Mouse (Mus musculus): ENCODE data around the gene Rapgef6.
A peak's percentile ranks its signal among the peaks of the same experiment; 100 is the strongest.

The Rapgef6 gene

DNA sequence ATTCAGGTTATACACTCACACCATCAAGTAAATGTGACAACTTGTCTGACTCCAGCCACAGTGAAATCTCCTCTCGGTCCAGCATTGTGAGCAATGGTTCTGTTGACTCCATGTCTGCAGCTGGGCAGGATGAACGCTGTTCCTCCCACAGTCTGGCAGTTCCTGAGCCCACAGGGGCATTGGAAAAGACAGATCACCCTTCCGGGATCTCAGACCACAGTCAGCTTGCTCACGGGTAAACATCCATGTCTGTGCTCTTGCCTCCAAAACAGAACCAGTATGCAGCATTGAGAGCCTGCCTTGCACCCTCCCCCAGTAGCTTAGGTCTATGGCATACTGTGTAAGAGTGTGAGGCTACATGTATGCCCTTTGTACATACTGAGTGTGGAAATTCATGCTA is 167.5 kb downstream of the Rapgef6 start:
- no peak for DNase-seq (ENCODE audit: extremely low spot score, low read depth, low spot score)

DNA sequence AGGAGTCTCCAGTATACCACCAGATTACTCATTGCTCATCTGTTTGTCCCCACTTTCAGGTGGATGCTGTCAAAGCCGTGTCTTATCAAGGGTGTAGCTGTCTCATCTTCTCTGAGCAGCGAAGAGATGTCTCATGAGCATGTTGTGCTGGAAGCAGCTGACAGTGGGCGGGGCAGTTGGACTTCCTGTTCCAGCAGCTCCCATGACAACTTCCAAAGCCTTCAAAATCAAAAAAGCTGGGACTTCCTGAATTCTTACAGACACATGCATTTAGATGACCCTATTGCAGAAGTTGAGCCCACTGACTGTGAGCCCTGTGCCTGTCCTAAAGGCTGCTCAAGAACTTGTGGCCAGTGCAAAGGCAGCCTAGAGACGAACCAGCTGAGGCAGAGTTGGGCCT is 168.5 kb downstream of the Rapgef6 start:
- no peak for DNase-seq (ENCODE audit: extremely low spot score, low read depth, low spot score)

DNA sequence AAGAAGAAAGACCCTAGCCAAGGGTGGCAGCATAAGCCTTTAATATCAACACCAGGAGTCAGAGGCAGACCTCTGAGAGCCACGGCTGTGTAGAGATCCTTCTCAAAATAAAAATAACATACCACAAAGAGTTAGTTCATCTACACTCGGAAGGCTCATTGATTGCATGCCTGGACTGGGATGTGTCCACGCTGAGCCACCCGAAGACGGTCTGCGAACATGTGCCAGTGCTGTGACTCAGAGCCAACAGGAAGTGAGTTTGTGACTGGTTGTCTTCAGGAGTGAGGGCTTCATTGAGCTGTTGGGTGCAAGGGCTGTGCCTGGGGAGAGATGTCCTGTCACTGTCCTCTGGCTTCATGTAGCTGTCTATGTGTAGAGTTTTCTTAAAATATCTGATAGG is 171.0 kb downstream of the Rapgef6 start:
- DNase-seq (ENCODE audit: extremely low spot score, low read depth, low spot score), result no peak

DNA sequence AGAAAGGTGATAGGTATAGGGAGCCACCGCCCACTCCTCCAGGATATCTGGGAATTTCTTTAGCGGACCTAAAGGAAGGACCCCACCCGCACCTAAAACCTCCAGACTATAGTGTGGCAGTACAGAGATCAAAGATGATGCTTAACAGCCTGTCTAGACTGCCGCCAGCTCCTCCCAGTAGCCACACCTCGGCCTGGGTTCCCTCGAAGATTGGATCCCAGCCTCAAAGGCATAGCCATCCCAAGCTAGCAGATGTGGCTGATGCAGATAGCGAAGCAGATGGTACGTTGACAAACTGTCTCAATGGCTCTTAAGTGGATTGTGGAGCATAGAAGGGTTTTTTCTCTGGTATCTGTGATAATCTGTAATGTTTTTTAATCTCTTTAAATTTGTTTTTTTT is 171.6 kb downstream of the Rapgef6 start:
- DNase-seq (ENCODE audit: extremely low spot score, low read depth, low spot score), result no peak

DNA sequence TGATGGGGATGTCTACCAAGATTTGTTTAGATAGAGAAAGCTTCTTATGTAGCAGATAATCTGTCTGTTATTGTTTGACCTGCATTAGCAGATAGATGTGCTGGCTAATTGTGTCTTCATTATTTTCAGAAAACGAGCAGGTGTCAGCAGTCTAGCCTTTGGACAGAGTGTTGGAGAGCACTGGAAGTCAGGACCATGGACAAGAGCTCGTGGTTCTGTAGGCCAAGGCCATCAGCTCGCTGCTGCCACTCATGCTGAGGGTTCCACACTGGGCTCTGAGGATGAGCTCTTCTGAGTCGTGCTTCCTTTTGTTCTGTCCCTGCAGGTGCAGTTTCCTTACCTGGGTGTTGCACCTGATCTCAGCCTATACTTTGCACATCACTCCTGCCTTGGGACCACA is 173.3 kb downstream of the Rapgef6 start:
- no peak for DNase-seq (ENCODE audit: extremely low spot score, low read depth, low spot score)

- DNase-seq (ENCODE audit: extremely low spot score, low read depth, low spot score), result no peak
Observed at GRCm38 (mm10) chr11:54697611-54698010, 175.0 kb downstream of the Rapgef6 start.

- no peak for DNase-seq (ENCODE audit: extremely low spot score, low read depth, low spot score)
Observed at GRCm38 (mm10) chr11:54698636-54699035, 176.0 kb downstream of the Rapgef6 start.

GRCm38 (mm10) chr11:54699972-54700371 is 177.3 kb downstream of the Rapgef6 start:
- no peak for DNase-seq (ENCODE audit: extremely low spot score, low read depth, low spot score)

DNA sequence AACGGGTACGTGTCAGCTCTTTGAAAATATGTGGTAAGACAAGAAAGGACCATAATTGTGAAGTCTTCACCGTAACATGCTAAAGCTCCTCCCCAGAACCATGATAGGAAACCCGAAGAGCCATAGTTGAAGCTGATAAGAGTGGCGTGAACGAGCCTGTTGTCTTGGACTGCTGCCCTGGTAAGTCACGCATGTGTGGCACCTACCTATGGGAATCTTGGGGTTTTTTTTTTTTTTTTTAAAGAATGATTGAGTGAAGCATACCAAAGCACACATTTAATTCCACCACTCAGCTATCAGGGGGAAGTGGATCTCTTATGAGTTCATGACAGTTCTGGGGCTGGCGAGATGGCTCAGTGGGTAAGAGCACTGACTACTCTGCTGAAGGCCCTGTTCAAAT is 179.2 kb downstream of the Rapgef6 start:
- no peak for DNase-seq (ENCODE audit: extremely low spot score, low read depth, low spot score)

DNA sequence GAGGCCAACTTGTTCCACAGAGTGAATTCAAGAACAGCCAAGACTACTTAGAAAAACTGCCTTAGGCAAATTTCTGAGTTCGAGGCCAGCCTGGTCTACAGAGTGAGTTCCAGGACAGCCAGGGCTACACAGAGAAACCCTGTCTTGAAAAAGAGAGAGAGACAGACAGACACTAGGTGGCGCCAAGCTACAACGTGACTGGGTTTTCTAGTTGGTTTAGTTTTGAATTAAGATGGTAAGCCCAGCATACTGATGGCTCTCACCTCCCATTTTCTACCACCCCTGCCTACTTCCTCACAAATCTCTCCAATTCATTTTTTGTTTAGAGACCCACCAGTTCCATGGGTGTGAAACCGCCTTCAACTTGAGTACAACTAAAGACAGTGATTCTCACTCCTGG is 180.7 kb downstream of the Rapgef6 start:
- DNase-seq (ENCODE audit: extremely low spot score, low read depth, low spot score), result peak; percentile 26

GRCm38 (mm10) chr11:54708153-54708552 is 185.5 kb downstream of the Rapgef6 start:
- no peak for DNase-seq (ENCODE audit: extremely low spot score, low read depth, low spot score)

DNA sequence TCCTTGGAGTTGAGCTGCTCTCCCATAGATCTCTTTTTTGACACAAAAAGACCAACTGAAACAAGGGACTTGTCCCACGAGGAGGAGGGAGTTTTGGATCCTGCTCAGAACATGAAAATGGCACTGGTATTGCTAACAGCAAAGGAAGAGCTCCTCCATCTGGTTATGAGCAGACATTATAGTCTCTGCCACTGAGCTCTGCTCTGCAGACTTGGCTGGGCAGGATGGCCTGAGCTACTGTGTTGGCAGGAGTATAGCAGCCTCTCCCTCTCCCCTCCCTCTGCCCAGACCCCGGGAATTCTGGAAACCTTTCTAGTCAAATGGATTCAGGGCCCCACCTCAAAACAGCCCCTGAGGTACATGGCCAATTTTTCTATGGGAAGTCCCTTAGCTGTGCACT is 187.0 kb downstream of the Rapgef6 start:
- no peak for DNase-seq (ENCODE audit: extremely low spot score, low read depth, low spot score)

- DNase-seq (ENCODE audit: extremely low spot score, low read depth, low spot score), result no peak
Observed at GRCm38 (mm10) chr11:54710512-54711293, 188.1 kb downstream of the Rapgef6 start.

- no peak for DNase-seq (ENCODE audit: extremely low spot score, low read depth, low spot score)
Observed at GRCm38 (mm10) chr11:54712849-54713248, 190.2 kb downstream of the Rapgef6 start.

DNA sequence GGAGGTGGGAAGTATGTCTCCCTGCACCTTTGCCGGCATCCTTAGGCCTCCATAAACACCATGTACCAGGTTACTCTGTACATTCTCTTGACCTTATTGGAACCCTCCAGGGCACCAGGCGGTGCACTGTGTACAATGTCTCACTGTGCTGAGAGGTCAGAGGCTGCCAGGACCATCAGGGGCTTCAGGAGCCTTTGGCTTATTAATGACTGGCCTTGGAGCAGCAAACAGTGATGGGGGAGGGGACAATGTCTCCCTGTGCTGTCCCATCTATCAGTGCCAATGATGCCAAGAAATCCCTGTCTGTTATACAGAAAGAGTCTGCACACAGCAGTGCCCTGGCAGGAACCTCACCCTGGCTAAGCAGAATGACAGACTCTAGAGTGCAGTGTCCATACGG is 195.2 kb downstream of the Rapgef6 start:
- no peak for DNase-seq (ENCODE audit: extremely low spot score, low read depth, low spot score)

DNA sequence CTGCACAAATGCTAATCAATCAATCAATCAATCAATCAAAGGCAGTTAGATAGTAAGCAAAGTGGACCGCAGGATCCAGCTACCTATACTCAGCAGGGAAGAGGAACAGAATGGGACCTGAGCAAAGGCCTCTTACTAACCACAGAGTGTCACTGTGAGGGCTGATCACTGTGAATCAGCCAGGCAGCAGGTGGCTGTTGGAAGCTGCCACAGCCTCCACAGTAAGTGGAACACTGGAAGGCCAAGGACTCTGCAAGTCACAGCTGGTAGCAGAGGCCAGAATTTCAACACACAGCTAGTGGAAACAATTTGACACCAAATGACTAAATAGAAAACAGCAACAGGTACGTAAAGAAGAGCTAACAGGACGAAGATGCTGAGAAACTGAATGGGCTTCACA is 196.0 kb downstream of the Rapgef6 start:
- no peak for DNase-seq (ENCODE audit: extremely low spot score, low read depth, low spot score)

DNA sequence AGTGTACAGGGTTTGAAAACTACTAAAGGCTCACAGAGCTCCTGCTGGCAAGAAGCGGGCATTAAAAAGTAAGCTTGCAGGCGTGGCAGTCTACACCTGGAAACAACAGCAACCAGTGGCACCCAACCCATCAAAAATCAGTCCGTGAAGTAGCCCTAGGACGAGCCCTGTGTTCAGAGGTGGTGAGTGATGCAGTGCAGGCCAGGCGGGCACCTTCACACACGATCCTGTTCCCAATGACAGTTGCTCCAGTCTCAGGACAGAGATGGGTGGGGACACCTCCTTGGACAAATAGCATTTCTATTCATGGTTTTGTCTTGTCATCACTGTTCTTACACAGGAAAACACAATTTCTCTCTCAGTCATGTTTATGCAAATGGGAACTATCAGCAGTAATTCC is 199.4 kb downstream of the Rapgef6 start:
- no peak for DNase-seq (ENCODE audit: extremely low spot score, low read depth, low spot score)

DNA sequence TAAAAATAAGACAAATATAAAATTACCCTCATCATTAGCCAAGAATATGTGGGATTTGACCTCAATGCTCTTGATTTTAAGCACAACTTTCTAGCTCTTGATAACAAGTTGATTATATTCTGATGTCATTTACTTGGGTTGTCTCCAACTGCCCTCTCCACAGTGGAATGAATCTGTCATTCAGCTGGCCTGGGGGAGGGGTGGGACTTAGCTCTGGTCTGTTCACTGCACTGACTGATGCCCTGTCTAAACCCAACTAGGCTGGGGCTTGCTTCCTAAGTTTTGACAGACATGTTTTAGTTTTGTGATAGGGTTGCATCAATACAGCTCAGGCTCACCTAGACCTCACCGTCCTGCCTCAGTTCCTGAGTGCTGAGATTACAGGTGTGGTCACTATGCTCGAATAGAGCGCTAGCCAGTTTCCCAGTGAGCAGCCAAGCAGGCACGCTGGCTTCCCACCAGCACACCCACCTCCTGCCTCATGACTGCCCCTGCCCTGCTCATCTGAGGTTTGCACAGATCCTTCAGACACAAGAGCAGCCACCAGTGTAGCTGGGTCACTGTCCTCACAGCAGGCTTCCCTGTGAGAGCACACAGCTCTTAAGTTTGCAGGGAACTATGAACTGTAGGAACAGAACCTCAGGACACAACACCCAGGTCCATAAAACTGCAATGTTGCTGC is 201.8 kb downstream of the Rapgef6 start:
- DNase-seq (ENCODE audit: extremely low spot score, low read depth, low spot score), result no peak

DNA sequence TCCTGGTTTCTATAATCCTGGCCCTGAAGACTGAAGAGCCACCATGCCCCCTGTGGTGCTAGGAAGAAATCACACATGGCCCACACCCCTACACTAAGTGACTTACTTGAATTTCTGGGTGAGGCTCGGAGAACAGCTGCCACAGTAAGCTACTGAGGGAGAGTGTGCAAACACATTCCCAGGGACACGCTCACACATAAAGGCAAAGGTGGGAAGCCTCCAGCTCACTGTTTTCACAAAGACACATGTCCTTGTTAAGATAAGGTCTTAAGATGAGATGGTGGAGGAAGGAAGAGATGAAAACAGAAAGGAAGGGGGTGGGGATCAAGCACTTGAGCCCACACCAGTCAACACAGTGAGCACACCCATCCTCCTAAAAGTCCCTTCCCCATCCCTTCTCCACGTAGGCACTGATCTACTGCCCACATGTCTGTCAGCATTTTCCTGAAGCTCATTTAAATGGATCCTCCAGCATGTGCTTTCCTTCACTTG is 204.0 kb downstream of the Rapgef6 start:
- no peak for DNase-seq (ENCODE audit: extremely low spot score, low read depth, low spot score)

GRCm38 (mm10) chr11:54727327-54727901 is 204.8 kb downstream of the Rapgef6 start:
- no peak for DNase-seq (ENCODE audit: extremely low spot score, low read depth, low spot score)

DNA sequence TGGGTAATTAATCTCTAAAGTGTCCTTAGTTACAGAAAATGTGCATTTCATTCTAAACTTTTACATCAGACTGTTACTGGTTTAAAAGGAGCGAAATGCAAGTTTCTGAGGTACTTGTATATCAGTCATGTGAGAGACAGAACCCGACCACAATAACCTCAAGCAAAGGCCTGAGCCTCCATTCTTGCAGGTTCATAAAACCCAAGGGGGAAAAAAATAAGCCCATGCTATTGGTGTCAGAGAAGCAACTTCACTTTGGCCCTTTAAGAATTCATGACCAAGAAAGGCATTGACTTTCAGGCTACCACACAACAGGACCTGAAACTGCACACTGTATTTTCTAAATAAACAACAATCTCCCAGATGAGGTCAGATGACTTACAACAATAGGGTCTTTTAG is 205.7 kb downstream of the Rapgef6 start:
- DNase-seq (ENCODE audit: extremely low spot score, low read depth, low spot score), result no peak

DNA sequence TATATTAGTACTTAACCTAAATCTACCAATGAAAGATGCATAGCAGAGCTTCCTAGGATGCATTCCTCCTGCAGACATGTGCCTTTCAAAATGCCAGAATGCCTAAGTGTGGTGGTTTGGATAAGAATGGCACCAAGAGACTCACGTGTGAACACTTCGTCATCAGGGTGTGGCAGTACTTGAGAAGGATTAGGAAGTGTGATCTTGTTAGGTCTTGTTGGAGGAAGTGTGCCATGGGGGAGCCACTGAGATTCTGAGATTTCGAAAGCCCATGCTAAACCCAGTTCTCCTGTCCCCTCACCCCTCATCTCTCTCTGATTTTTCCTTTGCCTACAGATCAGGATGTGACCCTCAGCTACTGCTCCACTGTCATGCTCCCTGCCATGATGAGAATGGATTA is 206.7 kb downstream of the Rapgef6 start:
- no peak for DNase-seq (ENCODE audit: extremely low spot score, low read depth, low spot score)
